Mouse (Mus musculus) retina, adult 2 months (tissue): Measurements from ENCODE around the gene Zbtb9.
"Not testable (repeated sequence)": the region's sequence is repeated elsewhere in the genome, so short reads cannot be mapped to it uniquely, and the experiment has no call there.

Experiments used
- DNase-seq: peaks from one replicate; pipeline ENCODE4 v3.0.0-alpha.2; 2012; ENCODE audit warnings: low read depth, low spot score

Zbtb9 gene

DNA sequence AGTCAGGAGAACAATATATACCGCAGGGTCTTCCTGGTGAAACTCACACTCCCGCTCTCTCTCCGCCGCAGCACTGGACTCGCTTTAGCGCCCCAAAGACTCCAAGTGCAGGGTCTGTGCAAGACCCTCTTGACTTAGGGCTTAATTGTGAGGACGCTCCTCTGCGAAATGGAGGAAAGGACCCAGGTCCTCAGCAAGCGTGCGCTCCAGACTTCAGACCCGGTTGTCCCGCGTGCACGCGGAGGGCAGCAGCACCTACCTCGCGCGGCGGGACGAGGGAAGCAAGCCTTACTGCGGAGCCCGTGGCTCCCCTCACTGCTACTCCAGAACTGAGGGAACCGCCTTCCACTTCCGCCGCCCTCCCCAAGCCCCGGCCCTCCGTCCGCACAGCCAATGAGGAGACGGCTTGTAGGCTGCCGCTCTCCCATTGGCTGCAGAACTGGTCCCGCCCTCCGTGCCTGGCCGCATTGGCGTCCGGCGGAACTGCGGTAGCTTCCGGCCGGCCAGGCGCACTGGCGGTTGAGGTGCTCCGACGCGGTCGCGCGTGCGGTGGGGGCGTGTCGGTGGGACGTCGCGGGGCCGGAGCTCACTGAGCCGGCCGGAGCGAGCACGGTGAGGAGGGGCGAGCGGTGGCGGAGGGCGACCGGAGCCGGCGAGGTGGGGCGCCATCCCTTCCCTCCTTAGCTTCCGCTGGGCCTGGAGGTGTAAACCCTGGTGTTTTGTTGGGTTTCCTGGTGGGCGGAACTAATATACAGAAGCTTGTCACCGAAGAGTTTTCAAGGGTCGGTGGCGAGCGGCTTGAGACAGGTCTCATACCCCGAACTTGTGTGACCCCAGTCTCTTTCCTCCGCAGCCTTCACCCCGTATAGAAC lies at the start of gene Zbtb9:
Gene Zbtb9 (plus strand): TSS at position 465 of the 872 bp plus-strand sequence.
- peak; percentile 84 for DNase-seq

DNA sequence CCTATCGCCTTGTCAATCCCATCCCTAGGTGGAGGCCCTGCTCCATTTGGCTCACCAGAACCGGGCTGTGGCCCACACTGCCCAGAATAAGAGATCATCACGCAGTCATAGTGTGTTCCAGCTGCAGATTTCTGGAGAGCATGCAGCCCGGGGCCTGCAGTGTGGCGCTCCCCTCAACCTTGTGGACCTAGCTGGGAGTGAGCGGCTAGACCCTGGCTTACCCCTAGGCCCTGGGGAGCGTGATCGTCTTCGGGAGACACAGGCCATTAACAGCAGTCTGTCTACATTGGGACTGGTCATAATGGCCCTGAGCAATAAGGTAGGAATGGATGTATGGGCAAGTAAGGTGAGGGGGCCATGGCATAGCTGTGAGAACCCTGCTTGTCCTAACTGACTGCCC lies 47.6 kb upstream of the Zbtb9 start:
- DNase-seq = not testable (repeated sequence)

DNA sequence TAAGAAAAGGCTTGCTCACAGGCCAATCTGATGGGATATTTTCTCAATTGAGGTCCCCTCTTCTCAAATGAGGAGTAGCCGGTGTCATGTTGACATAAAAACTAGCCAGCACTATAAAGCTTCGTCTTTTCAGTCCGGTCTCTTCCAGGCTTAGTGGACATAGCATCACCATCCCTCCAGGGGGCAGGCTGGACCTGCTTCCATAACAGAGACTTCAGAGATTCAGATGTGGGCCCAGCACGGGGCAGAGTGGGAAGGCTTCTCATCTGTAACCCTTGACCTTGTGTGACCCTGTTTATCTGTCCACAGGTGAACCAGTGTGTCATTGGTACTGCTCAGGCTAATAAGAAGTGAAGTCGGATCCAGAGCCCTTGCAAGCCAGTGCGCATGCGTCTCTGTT lies 41.2 kb upstream of the Zbtb9 start:
- not testable (repeated sequence) for DNase-seq

DNA sequence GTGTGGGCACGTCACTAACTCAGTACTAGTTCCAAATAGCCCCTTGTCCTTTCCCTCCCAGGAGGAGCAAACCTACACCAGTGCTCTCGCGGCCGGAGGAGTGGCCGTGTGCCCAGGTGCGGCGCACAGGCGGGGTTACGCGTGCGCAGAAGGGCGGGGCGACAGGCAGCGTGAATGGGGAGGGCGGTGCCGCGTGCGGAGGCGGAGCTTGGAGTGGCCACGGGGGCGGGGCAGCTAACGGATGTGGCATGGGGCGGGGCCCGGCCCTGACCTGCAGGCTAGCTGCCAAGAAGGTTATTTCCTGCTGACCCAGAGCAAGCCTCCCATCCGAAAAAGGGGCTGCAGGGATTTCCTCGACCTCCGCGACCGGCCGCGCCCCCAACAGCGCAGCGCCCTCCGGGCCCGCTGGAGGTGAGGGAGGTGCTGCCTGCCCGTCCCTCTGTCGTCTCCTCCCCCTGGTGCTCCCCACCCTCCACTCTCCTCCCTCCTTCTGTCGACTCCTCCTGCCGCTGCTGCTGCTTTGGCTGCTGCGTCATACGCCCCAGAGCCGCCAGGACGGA lies 40.0 kb upstream of the Zbtb9 start, which contains the start of gene Phf1:
Gene Phf1 (plus strand): TSS at position 214 of the 560 bp plus-strand sequence.
- DNase-seq = peak; percentile 85

DNA sequence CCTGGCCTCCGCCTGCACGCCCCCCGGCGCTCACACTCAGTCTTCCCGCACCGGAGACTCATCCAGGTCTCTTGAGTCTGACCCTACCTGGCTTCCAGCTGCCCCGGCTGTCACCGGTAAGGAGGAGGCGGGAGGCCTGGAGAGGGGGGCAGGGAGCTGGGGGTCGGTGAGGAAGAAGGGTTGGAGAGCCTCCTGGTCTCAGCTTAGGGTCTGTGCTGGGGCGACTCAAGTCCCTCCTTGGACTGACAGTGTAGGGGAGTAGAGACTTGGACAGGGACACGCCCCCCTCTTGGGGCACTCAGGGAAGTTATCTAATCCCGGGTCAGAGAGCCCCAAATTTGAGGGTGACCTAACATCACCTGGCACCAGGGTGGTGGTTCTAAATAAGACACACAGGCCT lies 39.5 kb upstream of the Zbtb9 start:
- no peak for DNase-seq

DNA sequence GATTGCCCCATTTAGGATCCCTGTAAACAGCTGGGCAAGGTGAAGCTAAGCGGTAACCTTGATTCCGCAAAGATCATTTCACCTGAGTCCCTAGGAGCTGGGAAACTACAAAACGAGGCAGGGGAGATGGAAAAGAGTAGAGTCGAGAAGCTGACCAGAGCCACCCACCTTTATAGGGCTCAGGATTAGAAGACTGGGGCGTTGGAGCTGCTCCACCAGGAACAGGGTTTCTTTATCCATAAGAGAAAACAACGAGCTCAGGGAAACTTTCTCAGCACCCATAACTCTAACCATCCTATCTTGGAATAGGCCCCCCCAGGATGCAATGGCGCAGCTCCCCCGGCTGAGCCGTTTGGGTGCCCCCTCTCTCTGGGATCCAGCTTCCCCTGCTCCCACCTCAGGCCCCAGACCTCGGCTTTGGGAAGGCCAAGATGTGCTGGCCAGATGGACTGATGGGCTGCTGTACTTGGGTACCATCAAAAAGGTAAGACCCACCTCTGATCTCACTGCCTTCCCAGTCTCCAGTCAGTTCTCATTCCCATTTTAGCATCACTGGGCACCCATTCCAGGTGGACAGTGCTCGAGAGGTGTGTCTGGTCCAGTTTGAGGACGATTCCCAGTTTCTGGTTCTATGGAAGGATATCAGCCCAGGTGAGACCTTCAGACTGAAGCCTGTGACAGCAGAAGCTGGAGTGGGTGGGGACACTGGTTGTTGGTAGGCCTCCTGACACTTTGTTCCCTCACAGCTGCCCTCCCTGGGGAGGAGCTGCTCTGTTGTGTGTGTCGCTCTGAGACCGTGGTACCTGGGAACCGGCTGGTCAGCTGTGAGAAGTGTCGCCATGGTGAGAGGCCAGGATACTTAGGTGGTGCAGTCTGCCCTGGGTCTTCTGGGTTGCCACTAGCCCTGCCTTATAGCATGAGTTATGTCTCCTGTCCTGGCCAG lies 38.8 kb upstream of the Zbtb9 start:
- no peak for DNase-seq

DNA sequence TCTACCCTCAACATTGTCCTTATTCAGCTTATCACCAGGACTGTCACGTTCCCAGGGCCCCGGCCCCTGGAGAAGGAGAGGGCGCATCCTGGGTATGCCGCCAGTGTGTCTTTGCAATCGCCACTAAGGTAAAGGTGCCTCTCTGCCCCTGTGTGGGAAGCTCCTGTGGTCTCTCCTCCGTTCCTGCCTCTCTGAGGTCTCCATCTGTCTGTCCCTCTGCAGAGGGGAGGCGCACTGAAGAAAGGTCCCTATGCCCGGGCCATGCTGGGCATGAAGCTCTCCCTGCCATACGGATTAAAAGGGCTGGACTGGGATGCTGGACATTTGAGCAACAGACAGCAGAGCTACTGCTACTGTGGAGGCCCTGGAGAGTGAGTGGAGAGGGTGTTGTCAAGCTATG lies 37.9 kb upstream of the Zbtb9 start:
- no peak for DNase-seq

DNA sequence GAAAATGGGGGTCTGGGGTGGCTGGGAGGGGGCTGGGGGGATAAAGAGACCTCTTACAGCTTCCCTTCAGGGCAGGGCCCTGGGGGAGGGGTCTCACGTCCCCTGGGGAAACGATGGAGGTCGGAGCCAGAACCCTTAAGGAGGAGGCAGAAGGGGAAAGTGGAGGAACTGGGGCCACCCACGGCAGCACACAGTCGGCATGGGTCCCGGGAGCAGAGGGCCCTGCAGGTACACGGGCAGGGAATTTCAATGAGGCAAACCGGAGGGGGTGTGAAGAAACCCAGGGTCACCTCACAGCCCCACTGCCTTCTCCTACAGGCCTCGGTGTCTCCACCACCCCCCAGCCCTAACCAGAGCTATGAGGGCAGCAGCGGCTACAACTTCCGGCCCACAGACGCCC lies 36.5 kb upstream of the Zbtb9 start:
- no peak for DNase-seq

DNA sequence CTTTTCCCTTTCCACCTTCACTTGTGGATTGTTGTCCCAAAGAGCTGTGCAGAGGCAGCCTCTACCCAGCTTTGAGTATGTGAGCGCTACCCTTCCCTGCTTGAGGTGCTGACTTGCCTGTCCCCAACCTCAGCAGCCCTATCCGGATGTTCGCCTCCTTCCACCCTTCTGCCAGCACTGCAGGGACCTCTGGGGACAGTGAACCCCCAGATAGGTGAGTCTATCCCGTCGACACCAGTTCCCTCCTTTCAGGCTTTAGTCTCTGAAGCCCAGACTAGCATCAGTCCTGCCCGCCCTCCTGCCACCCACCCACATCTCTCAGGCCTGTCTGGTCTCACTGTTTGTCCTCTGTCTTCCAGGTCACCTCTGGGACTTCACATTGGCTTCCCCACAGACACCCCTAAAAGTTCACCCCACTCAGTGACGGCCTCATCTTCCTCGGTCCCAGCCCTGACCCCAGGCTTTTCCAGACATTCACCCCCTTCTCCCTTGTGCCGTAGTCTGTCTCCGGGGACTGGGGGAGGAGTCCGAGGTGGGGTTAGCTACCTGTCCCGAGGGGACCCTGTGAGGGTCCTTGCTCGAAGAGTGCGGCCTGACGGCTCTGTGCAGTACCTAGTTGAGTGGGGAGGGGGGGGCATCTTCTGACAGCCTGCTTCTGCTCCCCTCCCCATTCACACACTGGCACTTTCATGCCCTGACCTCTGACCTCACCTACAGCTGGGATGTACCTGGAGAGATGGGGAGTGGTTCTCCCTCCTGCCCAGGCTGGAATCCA lies 35.9 kb upstream of the Zbtb9 start:
- DNase-seq = no peak

DNA sequence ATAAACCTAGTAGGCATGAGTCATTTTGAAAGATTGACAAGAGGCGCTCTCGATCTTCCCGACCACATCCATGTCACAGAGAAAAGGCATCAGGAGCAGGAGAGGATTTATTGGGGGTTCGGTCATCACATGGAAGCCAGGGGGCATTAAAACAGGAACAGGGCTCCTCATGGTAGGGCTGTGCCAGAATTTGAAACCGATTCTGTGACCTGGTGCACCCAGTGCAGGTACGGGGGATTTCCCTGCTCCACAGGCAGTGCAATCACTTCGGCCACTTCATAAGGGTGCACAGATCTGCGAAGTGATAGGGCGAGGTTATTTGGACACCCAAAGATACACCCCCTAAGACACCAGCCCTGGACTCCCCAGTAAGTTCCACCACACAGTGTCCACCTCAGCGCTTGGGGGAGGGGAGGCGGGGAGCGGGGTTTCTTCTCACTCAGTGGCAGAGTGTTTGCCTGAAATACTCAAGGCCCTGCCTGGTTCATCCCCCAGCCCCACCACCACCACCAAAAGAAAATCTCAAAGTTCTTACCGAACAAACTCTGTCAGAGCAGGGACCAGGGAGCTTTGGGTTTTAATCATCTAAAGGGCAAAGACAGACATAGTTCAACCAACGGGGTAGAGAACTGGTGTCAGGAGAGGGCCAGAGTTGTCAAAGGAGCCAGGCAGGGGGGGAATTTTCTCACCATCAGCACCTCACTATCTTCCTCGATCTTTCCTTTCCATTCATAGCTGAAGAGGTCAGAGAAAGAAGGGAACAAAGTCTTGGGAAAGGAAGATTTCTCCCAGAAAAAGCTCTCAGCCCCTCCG lies 34.9 kb upstream of the Zbtb9 start:
- DNase-seq = no peak

DNA sequence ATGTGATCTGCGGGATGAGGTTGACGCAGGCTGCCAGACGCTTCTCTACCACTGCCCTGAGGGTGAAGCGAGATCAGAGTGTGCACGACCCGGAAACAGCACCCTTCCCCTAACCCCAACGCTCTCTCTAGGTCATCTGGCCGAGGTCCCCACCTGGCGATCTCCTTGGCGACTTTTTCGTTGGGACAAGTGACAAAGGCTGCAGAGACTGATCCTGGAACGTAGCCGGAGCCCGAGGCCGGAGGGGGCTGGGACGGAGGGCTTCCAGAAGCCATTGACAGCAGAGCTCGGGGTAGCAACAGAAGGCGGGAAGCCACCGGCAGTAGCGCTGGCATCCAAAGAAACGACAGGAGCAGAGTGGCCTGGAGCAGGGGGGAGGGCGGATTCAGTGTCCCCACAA lies 34.2 kb upstream of the Zbtb9 start:
- no peak for DNase-seq

DNA sequence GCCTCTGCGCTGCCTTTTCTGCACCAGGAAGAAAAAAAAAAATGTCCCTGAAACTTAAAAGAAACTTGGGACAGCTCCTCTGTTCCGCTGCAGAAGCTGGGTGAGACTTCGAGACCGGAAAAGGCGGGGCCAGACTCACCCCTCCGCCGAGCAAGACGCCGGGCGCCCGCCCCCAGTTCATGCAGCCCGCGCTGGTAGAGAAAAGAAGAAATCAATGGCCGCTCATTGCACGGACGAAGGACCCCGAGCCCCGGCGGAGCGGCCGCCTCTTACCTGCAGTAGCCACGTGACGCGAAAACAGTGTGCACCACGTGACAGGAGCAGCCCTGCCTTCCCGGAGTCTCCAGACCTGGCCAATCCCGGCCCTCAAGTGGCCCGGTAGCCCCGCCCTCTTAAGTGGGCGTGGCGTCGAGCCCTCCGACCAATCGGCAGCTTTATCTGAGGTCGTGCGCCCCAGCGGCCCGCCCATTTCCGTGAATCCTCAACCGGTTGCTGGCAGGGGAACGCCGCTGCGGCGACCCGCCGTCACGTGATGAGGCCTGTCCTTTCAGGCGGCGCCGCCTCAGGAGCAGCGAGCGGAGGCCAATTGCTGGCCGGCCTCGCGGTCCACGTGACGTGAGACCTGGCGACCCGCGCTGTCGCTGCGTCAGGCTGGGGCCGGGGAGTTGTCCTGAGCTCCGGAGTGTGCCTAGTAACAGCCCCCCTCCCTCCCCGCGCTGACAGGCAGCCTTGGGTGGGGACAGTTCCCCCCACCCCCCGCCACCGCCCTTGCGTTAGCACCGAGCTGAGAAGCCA lies 33.6 kb upstream of the Zbtb9 start, which contains the start of gene Cuta:
Gene Cuta (minus strand): TSS at position 392 of the 795 bp plus-strand sequence.
- DNase-seq = peak; percentile 98

DNA sequence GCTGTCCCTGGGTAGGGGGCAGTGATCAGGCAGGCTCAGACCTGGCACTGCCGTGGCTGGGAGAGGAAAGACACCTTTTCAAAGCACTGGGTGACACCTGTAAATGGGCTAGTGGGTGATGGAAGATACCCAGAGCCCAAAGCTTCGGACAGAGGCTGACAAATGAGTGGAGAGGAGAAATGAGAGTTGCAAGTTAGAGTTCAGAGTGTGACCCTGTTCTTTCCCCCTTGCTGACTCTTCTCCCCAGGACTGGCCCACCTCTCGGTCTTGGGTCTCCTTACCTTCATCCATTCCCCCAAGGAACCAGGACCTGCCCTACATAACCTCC lies 33.0 kb upstream of the Zbtb9 start:
- DNase-seq = no peak

DNA sequence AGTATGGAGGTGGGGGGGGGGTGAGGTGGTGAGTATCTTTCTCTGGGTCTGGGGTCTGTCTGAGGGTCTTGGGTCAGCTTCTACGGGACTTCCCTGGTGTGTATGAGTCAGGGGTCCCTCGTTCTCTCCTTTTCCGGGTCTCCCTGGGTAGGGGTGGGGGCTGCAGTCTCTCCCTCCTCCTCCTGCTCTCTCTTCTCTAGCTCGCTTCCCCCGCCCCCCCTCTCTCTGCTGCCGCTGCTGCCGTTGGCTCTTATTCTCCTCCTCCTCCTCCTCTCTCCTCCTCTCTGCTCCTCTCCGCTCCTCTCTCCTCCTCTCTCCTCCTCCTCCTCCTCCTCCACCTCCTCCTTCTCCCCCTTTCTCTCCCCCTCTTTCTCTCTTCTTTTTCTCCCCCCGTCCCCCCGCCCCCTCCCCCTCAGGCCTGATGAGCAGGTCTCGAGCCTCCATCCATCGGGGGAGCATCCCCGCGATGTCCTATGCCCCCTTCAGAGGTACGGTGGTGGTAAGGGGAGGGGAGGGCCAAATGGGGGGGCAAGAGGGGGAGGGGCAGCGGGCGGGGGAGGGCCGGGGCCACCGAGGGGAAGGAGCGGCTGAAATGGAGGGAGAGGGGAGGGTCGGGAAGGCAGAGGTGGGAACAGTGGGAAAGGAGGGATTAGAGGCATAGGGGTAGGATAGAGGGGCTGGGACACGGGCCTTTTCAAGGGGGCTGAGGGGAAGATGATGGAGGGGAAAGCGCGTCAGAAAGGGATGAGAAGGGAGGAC lies 31.8 kb upstream of the Zbtb9 start, which contains the start of gene Syngap1:
Gene Syngap1 (plus strand): TSS at position 223 of the 759 bp plus-strand sequence.
- DNase-seq = no peak

DNA sequence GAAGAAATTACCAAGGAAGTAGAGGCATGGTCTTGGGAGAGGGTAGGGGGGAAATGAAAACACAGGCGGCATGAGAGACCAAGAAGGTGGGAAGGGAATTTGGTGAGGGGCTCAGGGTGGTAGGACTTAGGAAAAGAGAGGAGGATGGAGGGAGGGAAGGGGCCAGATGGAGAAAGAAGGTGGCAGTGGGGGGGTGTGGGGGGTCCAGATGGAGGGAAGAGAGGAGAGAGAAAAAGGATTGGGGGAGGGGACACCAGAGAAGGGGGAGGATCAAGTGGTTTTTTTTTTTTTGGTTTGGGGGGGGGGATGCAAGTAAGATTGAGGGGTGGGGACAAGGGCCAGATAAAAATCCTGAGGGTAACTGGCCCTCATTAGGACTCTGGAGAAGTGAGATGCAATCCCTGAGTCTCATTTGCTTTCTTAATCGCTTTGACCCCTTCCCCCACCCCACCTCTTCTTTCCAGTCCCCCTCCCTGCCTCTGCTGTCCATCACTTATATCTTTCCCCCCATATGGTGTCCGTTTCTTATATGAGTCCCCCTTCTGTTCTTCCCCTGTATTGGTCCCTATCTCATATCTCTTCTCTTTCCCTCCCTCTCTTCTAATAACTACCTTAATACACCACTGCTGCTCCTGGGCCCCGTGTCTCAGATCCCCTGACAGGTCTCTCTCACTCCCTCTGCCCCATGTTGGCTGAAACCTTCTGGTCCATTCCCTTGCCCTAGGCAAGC lies 31.0 kb upstream of the Zbtb9 start:
- DNase-seq = no peak

DNA sequence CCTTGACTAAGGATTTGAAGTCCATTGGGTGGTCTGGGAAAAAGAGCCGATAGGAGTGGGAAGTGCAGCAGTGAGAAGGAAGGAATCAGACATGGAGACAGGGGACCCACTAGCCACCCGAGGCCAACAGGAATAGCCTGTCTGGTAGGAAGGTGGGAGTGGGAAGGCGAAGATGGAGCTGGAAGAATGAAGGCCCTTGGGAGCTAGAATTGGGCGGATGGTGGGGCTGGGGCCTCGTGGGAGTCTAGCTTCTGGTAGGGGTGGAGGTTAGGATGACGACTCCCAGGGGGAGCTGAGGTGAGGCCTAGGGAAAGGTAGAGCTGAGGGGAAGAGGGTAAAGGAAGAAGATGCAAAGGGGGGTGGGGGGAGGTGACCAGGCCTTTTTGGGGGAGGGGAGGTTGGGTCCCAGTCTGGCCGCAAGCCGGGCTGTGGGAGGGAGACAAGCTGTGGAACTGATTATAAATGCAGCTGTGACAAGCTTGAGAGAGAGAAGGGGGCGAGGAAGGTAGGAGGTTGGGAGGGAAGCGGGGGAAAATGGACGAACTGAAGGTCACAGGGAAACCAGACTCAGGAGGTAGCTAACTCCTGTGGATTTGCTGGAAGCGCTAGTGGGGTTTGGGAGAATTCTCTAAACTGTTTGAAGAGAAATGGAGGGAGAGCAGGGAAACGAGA lies 27.0 kb upstream of the Zbtb9 start:
- no peak for DNase-seq

DNA sequence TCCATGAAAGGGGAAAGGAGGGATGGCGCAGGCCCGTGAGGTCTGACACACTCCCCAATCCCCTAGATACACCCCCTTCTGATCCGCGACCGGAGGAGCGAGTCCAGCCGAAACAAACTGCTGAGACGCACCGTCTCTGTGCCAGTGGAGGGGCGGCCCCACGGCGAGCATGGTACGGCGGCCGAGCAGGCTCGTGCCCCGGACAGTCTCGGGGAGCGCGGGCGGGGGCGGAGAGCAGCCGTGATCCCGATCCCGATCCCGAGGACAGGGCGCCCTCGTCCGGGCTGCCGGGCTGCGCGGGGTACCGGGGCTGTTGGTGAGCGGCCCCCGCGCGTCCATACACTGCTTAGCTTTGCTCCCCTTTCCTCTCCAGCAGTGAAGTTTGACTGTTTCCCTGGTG lies 26.4 kb upstream of the Zbtb9 start:
- DNase-seq = no peak
